Mouse (Mus musculus): ENCODE data around the gene Cd2.

Cd2 gene

GRCm38 (mm10) chr3:101287911-101288311, at the start of gene Cd2:
TSS of gene Cd2 (minus strand) at chr3:101287939.
- no peak for DNase-seq (ENCODE audit: low spot score)

DNA sequence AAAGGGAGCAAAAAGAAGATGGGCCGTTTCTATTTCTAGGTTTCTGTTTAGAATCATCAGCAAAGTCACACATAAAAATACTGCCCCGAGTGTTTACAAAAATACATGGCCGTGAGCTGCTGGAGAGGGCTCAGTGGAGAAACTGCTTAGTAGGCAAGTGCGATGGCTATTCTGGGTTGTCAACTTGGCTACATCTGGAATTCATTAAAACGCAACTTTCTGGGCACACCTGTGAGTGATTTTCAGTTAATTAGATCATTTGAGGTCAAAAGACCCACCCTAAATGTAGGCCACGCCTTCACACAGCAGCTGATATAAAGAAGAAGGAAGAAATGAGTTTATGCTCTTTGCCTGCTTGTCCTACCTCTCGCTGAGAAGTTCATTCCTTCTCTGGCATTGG, 40.9 kb upstream of the Cd2 start:
- DNase-seq (ENCODE audit: low spot score), result peak; percentile 75

- DNase-seq (ENCODE audit: low spot score), result no peak
These were observed 39.5 kb upstream of the Cd2 start for GRCm38 (mm10) chr3:101327248-101327647.

DNA sequence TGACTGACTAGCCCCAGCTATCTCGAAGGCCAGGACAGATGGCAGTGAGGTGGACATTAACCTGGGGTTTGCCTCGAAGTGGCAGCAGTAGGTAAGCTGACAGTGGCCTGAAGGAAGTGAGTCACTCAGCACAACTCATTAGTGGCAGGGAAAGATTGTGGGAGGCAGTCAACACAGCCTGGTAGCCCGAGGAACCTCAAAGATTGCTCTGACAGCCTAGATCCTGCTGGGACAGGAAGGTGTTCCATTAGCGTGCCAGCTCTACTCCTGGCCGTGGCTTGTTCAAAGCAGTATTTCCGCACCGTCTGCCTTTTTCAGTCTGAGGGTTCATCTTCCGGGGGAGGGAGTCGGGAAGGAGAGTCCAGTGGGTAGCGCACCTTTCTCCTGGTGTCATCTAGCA, 34.7 kb upstream of the Cd2 start:
- DNase-seq (ENCODE audit: low spot score), result no peak

GRCm38 (mm10) chr3:101320874-101321273, 33.1 kb upstream of the Cd2 start:
- no peak for DNase-seq (ENCODE audit: low spot score)

GRCm38 (mm10) chr3:101318516-101319170, 30.9 kb upstream of the Cd2 start:
- no peak for DNase-seq (ENCODE audit: low spot score)

- peak; percentile 60 for DNase-seq (ENCODE audit: low spot score)
These were observed 30.4 kb upstream of the Cd2 start for GRCm38 (mm10) chr3:101318115-101318514.

DNA sequence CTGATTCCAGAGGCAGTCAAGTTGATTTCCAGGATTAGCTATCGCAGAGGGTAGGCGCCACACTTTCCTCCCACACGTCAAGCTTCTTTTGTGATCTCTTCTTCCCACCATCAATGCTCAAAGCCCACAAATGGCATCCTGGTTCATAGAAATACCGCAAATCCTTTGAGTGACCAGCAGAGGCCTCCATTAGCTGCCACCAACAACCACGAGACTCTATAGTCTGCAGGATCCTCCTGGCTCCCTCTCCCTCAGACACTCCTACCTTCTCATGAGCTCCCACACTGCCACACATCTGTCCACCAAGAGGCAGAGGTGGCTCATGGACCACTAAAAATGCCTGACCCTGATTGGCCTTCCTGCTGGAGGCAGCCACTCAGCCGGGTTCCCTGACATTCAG, 27.2 kb upstream of the Cd2 start:
- no peak for DNase-seq (ENCODE audit: low spot score)

DNA sequence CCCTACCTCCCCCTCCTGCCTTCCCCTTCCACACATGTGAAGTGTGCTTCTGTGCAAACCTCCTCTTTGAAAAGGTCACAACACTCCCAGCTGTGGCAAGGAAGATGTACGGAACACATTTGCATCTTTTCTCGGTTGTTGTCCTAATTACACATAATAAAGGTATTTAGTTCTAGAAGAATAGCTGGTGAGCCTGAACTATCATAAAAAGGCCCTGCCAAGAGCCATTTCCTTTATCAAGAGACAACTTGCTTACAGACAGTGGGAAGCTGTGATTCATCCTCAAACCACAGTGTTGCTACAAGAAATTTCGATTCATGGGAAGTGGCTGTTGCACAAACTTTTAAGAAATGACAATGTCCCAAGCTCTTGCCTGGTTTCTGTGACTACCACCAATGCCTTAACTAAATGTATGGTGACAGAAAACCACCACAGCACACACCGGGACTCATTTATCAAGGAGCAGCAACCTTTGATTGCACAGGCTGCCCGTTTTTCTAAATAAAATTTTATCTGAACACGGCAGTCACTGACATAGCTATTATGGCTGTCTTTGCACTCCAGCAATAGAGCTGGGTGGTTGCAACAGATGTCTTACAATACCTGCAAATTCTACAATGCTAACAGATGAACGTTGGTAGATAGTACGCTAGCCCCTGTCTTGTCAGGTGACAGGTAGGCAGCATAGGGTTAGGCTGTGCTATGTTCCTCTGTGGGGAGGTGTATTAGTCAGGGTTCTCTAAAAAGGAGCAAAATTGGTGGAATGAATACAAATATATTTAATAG, 25.7 kb upstream of the Cd2 start:
- DNase-seq (ENCODE audit: low spot score), result no peak

- DNase-seq (ENCODE audit: low spot score), result no peak
These were observed 23.2 kb upstream of the Cd2 start for GRCm38 (mm10) chr3:101310977-101311376.

DNA sequence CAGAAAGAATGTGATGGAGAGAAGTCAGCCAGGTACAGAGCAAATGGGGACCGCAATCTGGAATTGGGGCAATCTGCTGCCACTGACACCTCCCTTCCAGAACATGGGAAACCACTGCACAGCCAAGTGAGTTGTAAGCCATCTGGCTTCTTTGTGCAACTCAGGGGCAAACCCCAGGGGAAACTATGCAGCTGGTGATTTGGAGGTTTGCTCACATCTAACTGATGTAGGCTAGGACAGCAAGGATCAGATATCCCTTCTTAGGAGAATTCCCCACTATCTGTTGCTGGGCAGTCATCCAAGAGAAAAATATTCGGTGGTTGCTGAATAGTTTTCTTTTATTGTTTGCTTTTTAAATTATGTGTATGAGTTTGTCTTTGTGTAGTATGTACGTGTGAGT, 21.9 kb upstream of the Cd2 start:
- no peak for DNase-seq (ENCODE audit: low spot score)

GRCm38 (mm10) chr3:101306090-101306489, 18.4 kb upstream of the Cd2 start:
- no peak for DNase-seq (ENCODE audit: low spot score)

DNA sequence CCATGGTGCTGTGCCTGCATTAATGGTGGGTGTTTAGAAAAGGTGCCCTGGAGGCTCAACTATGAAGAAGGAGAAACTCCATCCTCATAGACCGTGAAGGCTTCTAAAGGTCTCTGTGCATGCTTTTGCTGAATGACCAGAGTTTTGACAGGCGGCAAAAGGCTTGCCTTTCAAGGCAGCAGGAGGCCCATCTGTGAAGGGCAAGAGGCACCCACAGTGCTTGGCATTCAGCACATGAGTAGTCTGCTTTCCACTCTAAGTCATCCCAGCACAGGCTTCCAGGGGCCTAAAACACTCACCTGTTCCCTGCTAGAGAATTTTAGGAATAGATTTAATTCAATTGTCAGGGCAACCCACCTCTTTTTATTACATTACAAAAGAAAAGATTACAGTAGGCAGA, 17.3 kb upstream of the Cd2 start:
- DNase-seq (ENCODE audit: low spot score), result no peak

DNA sequence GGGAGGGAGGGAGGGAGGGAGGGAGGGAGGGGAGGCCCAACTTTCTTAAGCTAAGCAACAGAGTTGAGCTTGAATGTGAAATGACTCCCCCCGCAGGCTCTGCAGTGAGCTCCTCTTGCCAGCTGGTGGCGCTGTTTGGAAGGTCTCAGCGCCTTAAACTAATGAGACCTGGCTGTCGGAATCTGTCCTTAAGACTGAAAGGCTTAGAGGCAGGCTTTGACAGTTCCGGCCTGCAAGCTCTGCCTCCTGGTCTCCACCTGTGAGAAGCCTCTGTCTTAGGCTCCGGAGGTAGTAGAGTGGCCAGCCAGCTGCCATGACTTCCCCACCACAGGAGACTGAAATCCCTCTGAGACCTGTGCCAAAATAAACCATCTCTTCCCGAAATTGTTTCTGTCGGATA, 16.4 kb upstream of the Cd2 start:
- DNase-seq (ENCODE audit: low spot score), result peak; percentile 87

- peak; percentile 61 for DNase-seq (ENCODE audit: low spot score)
These were observed 12.7 kb upstream of the Cd2 start for GRCm38 (mm10) chr3:101300271-101301071.

- DNase-seq (ENCODE audit: low spot score), result peak; percentile 46
These were observed 11.9 kb upstream of the Cd2 start for GRCm38 (mm10) chr3:101299591-101299990.

GRCm38 (mm10) chr3:101297221-101297620, 9.5 kb upstream of the Cd2 start:
- no peak for DNase-seq (ENCODE audit: low spot score)

DNA sequence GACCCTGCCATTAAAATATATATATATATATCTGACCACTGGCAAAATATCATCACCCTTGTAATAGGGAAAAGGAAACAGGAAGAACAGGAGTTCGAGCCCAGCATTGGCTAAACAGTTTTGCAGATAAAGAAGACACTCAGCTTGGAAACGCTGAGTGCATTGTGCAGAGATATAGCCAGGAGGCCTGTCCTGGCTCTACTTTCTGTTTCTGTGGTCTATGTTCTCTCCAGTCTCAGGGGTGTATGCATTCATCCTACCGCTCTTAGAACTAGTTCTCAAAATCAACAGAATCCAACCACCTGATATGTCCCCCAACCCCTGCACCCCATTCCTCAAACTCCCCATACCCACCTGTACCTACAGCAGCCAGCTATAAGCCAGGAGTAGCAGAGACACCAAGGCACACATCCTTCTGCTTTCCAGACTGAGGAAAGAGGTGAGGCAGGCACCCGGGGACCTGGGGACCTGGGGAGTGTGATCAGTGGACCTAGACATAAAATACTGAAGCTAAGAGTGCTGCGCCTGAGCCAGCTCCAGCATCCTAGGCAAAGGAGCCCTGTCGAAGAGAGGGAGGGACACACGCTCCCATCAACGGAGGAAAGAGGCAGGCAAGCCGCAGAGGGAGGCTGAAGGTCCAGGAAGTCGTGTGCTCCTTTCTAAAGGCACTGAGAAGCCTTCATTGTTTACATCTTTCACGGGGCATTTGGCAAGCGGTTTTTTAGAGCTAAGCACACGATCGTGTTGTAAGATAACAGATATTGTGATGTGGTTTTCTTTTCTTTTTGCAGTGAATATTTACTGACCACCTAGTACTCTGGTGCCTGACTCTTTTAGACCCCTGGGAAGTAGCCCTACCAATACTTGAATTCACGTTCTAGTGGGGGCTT, 8.4 kb upstream of the Cd2 start:
- DNase-seq (ENCODE audit: low spot score), result no peak

DNA sequence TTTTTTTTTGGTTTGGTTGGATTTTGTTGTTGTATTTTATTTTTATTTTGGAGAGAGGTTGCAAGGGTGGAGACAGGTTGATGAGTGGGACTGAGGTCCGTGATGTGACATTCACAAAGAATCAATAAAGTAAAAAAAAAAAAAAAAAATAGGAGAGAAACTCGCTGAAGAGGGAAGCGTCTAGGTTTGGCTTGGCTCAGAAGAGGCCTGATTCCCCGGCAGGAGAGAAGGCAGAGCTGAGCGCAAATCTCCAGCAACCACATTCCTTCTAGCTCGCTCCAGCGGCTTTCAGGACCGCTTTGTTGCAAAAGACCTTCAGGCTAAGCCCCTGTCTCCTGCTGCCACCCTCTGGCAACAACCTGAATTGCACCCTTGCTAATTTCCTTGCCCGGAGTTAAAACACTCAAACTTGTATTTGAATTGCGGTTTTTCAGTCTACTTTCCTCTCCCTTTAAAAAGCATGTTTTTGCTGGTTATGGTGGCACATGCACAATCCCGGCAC, 7.7 kb upstream of the Cd2 start:
- peak; percentile 96 for DNase-seq (ENCODE audit: low spot score)

DNA sequence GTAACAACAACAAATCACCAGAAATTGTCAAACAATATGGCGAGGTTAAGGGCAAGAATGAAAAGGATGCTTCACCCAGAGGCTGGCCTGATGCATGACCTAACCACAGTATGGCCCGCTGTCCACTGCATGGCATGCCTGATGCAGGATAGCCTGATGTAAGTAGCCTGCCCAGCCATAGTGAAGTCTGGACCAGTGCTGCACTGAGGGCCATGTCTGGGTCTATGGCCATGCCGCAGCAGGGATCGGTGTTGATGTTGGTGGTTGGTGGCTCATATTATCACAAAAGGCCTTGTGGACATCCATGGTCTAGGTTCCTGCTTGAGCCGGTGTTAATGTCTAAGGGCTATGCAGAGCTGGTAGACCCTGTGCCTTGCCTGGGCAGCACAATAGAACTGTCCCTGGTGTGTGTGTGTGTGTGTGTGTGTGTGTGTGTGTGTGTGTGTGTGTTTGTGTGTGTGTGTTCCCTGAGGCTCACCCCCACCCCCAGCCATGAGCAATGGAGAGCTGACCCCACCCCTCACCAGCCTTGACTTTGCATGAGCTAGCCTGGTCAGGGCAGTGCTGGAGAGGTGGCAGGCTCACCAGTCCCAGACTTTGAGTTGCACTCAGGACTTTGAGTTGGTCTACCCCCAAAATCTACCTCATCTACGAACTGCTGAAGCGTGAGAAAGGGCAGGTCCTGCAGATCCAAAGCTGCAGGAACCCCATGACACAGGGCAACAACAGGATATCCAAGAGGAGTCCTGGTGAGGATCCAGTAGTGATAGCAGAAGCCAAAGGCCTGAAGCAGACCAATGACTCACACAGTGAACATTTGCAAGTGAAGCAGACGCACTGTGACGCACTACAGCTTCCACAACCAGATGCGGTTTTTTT, 7.0 kb upstream of the Cd2 start:
- DNase-seq (ENCODE audit: low spot score), result no peak
